In the genomic region with DNA sequence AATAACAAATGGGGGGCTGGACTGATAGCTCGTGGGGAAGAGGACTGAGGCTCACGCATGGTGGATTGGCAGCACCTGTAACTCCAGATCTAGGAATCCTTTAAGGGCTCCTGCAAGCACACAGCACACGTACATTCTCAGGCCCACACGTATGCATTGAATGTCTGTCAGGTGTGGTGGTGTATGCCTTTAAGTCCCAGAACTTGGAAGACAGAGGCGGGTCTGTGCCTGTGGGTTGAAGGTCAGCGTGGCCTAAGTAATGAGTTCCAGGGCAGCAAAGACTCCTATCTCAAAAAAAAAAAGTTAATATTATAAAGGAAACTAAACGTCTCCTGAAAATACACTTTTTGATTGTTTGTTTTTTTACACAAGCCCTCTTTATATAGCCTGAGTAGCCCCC, we compare ENCODE assay signal across 14 mouse cellular contexts. TPM values are rescaled to one million over a fixed set of nuclear protein-coding genes. Genes with fewer than 3 reads are reported as not detected.
DNase-seq lines count a peak whose midpoint lies in the region; ATAC-seq and TF ChIP-seq lines count a peak whose summit lies in the region.
"Had no signal": no experiment of that assay in that cellular context is flagged by ENCODE, and none has a peak within 500 bp of the region (broad histone marks: within the 10 kb centered on the region; RNA-seq: fewer than 3 reads in every experiment).

No protein-coding gene starts in this region.

- peaks cover 21% of the 10 kb centered on the region for H3K4me1 ChIP-seq in heart, embryonic 12.5 days (replicated peaks)
- peaks cover 17% of the 10 kb centered on the region for H3K4me1 ChIP-seq in testis, adult 2 months (ENCODE audit: control insufficient read depth, insufficient read depth, low read length)
- peaks cover 33% of the 10 kb centered on the region for H3K4me1 ChIP-seq in midbrain, embryonic 15.5 days

- H3K9ac ChIP-seq in heart, embryonic 12.5 days: no peak overlapping the region
- H3K9ac ChIP-seq in midbrain, embryonic 15.5 days: no peak overlapping the region
- H3K9ac ChIP-seq: embryonic facial prominence, embryonic 15.5 days had no signal

- no peaks in the 10 kb centered on the region for H3K9me3 ChIP-seq in heart, embryonic 12.5 days (replicated peaks)
- H3K9me3 ChIP-seq in midbrain, embryonic 15.5 days: no peaks in the 10 kb centered on the region
- H3K9me3 ChIP-seq: embryonic facial prominence, embryonic 15.5 days had no signal

- no peak for DNase-seq in heart, postnatal 4 days
- no peak for DNase-seq in testis, postnatal 14 days (ENCODE audit: low spot score)
- no peak for DNase-seq in left cerebral cortex, adult 11 months (ENCODE audit: low spot score)
- DNase-seq in layer of hippocampus, adult 9-10 months (ENCODE audit: low spot score): no peak
- no peak for DNase-seq in urinary bladder, postnatal 25 days (ENCODE audit: low spot score)
- DNase-seq: cerebellum, postnatal 36 days; kidney, postnatal 10 days; layer of hippocampus, postnatal 36 days had no signal

- TF ChIP-seq POLR2A in testis, adult 2 months (IDR thresholded peaks at IDR 0.05; ENCODE audit: control insufficient read depth, low read depth, low read length): no peak

- no peak for ATAC-seq in heart, embryonic 12.5 days (ENCODE audit: insufficient number of reproducible peaks, low FRiP score)
- no peak for ATAC-seq in midbrain, embryonic 15.5 days (replicated peaks)

- no peak overlapping the region for H3K4me3 ChIP-seq in heart, embryonic 12.5 days
- peak overlapping the region; percentile 30 for H3K4me3 ChIP-seq in testis, adult 2 months (ENCODE audit: control insufficient read depth, low read depth, low read length)
- no peak overlapping the region for H3K4me3 ChIP-seq in midbrain, embryonic 15.5 days

- H3K27ac ChIP-seq in heart, embryonic 12.5 days (ENCODE audit: poor library complexity, severe bottlenecking): no peak overlapping the region
- no peak overlapping the region for H3K27ac ChIP-seq in testis, adult 2 months (ENCODE audit: control insufficient read depth, insufficient read depth, low read depth, low read length)
- H3K27ac ChIP-seq in midbrain, embryonic 15.5 days: no peak overlapping the region
- H3K27ac ChIP-seq: embryonic facial prominence, embryonic 15.5 days had no signal

- peaks cover 23% of the 10 kb centered on the region for H3K36me3 ChIP-seq in heart, embryonic 12.5 days
- H3K36me3 ChIP-seq in testis, adult 2 months (ENCODE audit: control insufficient read depth, insufficient read depth, low read length): no peaks in the 10 kb centered on the region
- no peaks in the 10 kb centered on the region for H3K36me3 ChIP-seq in midbrain, embryonic 15.5 days (replicated peaks)

- 0 out of 2 replicates have a peak overlapping the region, but pooled peaks have one; percentile 1 for H3K4me2 ChIP-seq in heart, embryonic 12.5 days
- H3K4me2 ChIP-seq in midbrain, embryonic 15.5 days: peak overlapping the region; percentile 73; the same call in 1 of the 2 replicates

- no peaks in the 10 kb centered on the region for H3K27me3 ChIP-seq in heart, embryonic 12.5 days (replicated peaks)
- no peaks in the 10 kb centered on the region for H3K27me3 ChIP-seq in testis, adult 2 months (ENCODE audit: control insufficient read depth, insufficient read depth, low read length)
- H3K27me3 ChIP-seq in midbrain, embryonic 15.5 days (replicated peaks): no peaks in the 10 kb centered on the region
- H3K27me3 ChIP-seq: embryonic facial prominence, embryonic 15.5 days had no signal

- no peak for TF ChIP-seq CTCF in testis, adult 2 months (IDR thresholded peaks at IDR 0.05; ENCODE audit: control insufficient read depth, insufficient read depth, insufficient replicate concordance, low read depth, low read length)

- 72% methylated on average over 7 of the region's 7 CpGs for WGBS in heart, embryonic 12.5 days
- WGBS in midbrain, embryonic 15.5 days: 85% methylated on average over 7 of the region's 7 CpGs

RNA-seq across cellular contexts. Expression of a gene that starts 1.7 kb away (rescaled TPM):
- 5.4 and 6.7 TPM in 2 replicates for polyA plus RNA-seq in heart, embryonic 12.5 days (2016; fragmentation: Nextera tagmentation; extraction: Ambion mirVana)
- total RNA-seq in heart, postnatal 4 days (2021): 1 to 10 TPM; 1.8 to 2.3 TPM
- polyA plus RNA-seq in testis, adult 2 months (2012; rRNA removed): 18.0 and 19.5 TPM in 2 replicates
- 17.8 and 18.4 TPM in 2 replicates for polyA plus RNA-seq in midbrain, embryonic 15.5 days (2015; fragmentation: Nextera tagmentation; extraction: Ambion mirVana)

RNA-seq across cellular contexts. Expression of a gene that starts 1.9 kb away (rescaled TPM):
- 14.9 and 16.1 TPM in 2 replicates for polyA plus RNA-seq in heart, embryonic 12.5 days (2016; fragmentation: Nextera tagmentation; extraction: Ambion mirVana)
- total RNA-seq in heart, postnatal 4 days (2021): 10 to 100 TPM; 13.1 to 13.5 TPM
- 45.6 and 47.9 TPM in 2 replicates for polyA plus RNA-seq in testis, adult 2 months (2012; rRNA removed)
- 20.0 and 20.2 TPM in 2 replicates for polyA plus RNA-seq in midbrain, embryonic 15.5 days (2015; fragmentation: Nextera tagmentation; extraction: Ambion mirVana)

RNA-seq across cellular contexts. Expression of a gene that starts 15.9 kb away (rescaled TPM):
- 9.8 and 10.1 TPM in 2 replicates for polyA plus RNA-seq in heart, embryonic 12.5 days (2016; fragmentation: Nextera tagmentation; extraction: Ambion mirVana)
- 1 to 10 TPM; 5.0 to 5.8 TPM for total RNA-seq in heart, postnatal 4 days (2021)
- 25.3 and 26.0 TPM in 2 replicates for polyA plus RNA-seq in testis, adult 2 months (2012; rRNA removed)
- 28.3 and 31.3 TPM in 2 replicates for polyA plus RNA-seq in midbrain, embryonic 15.5 days (2015; fragmentation: Nextera tagmentation; extraction: Ambion mirVana)

RNA-seq across cellular contexts. Expression of a gene that starts 21.0 kb away (rescaled TPM):
- 30.8 and 31.7 TPM in 2 replicates for polyA plus RNA-seq in heart, embryonic 12.5 days (2016; fragmentation: Nextera tagmentation; extraction: Ambion mirVana)
- total RNA-seq in heart, postnatal 4 days (2021): 10 to 100 TPM; 22.9 to 24.1 TPM
- polyA plus RNA-seq in testis, adult 2 months (2012; rRNA removed): 9.7 and 11.9 TPM in 2 replicates
- polyA plus RNA-seq in midbrain, embryonic 15.5 days (2015; fragmentation: Nextera tagmentation; extraction: Ambion mirVana): 34.8 and 40.6 TPM in 2 replicates

RNA-seq across cellular contexts. Expression of a gene that starts 21.7 kb away (rescaled TPM):
- polyA plus RNA-seq in heart, embryonic 12.5 days (2016; fragmentation: Nextera tagmentation; extraction: Ambion mirVana): not detected in 2 replicates
- total RNA-seq in heart, postnatal 4 days (2021): 1 to 10 TPM in 1 of 2 experiments, under 1 TPM in 1; 0.92 to 1.9 TPM
- 154 and 173 TPM in 2 replicates for polyA plus RNA-seq in testis, adult 2 months (2012; rRNA removed)
- not detected in 2 replicates for polyA plus RNA-seq in midbrain, embryonic 15.5 days (2015; fragmentation: Nextera tagmentation; extraction: Ambion mirVana)
- total RNA-seq: granulocyte monocyte progenitor cell, adult 5-6 weeks; layer of hippocampus, postnatal 36 days had no signal
- polyA plus RNA-seq: embryonic facial prominence, embryonic 15.5 days; liver, adult 2 months had no signal
